Mouse (Mus musculus) G1E (cell line): ENCODE measurements around the gene Irf4.

Source experiments
- CTCF ChIP-seq: IDR thresholded peaks from 2 replicates; pipeline ENCODE4 v1.5.1; 2012; ENCODE audit warnings: low read depth, low read length, inconsistent platforms, mixed read lengths
- TAL1 ChIP-seq: conservative IDR thresholded peaks from 2 replicates; pipeline ENCODE4 v1.6.1; 2012; ENCODE audit warnings: low read depth, low read length, inconsistent platforms, mixed read lengths

DNA sequence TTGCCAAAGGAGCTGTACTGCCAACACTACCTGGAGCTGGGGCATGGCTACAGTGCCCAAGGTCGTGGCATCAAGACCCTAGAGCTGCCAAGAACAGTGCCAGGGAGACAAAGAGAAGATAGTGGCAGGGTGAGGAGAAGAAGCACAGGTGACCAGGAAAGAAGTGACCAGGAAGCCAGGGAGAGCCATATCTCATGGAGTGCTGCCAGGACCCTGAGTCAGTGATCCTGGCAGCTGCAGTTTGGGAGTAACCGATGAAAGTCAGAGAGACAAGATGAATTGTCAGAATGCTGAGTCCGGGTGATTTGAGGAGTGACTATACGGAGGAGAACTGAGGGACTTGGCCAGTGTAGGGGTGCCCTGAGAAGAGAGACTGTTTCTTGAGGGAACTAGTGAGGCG lies 44.6 kb downstream of the Irf4 start:
- TF ChIP-seq CTCF (no peak), TAL1 (no peak)
